15 mouse cellular contexts compared by ENCODE assay signal in the genomic region with DNA sequence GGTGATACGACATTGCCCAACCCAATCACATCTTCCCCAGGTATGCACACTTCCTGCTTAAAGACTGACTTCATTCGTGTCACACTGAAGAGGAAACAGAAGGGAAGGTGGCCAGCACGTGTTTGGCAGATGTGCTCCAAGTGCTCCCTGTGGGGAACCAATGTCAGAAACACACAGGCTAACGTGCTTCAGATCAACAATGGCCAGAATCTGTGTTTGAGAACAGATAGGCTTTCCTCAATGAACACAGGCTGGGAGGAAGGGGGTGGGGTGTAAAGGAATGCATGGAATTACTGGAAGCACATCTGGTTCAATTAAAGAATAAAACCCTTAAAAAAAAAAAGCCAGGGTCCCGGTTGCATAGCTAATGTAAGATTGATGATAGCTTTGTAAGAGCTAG. TPM values are rescaled to one million over a fixed set of nuclear protein-coding genes. Genes with fewer than 3 reads are reported as not detected.
A peak's percentile ranks its signal among the peaks of the same experiment; 100 is the strongest.
DNase-seq lines count a peak whose midpoint lies in the region; ATAC-seq lines count a peak whose summit lies in the region.
"Had no signal": no experiment of that assay in that cellular context is flagged by ENCODE, and none has a peak within 500 bp of the region (broad histone marks: within the 10 kb centered on the region; RNA-seq: fewer than 3 reads in every experiment).

No protein-coding gene starts in this region.

- no peak for ATAC-seq in neural tube, embryonic 15.5 days (ENCODE audit: low FRiP score)
- ATAC-seq: intestine, embryonic 16.5 days had no signal

- WGBS in neural tube, embryonic 15.5 days = 43% methylated on average over 5 of the region's 5 CpGs
- 51% methylated on average over 5 of the region's 5 CpGs for WGBS in limb, embryonic 10.5 days

- intact Hi-C loops in gastrocnemius, postnatal 14 days (cut with DNase I; ENCODE audit: low total_unique reads) = no loop called here

- no peak overlapping the region for H3K4me3 ChIP-seq in neural tube, embryonic 15.5 days (replicated peaks)
- H3K4me3 ChIP-seq in limb, embryonic 10.5 days = no peak overlapping the region
- H3K4me3 ChIP-seq: liver, embryonic 13.5 days; midbrain, embryonic 12.5 days had no signal

- H3K4me1 ChIP-seq in neural tube, embryonic 15.5 days = 0 out of 2 replicates have a peak, but pooled peaks cover 4% of the 10 kb centered on the region
- no peaks in the 10 kb centered on the region for H3K4me1 ChIP-seq in limb, embryonic 10.5 days
- H3K4me1 ChIP-seq: liver, embryonic 13.5 days; midbrain, embryonic 12.5 days had no signal

- H3K9ac ChIP-seq in neural tube, embryonic 15.5 days (replicated peaks) = no peak overlapping the region
- H3K9ac ChIP-seq: liver, embryonic 13.5 days; midbrain, embryonic 12.5 days had no signal

- no peaks in the 10 kb centered on the region for H3K36me3 ChIP-seq in neural tube, embryonic 15.5 days
- H3K36me3 ChIP-seq in limb, embryonic 10.5 days = no peaks in the 10 kb centered on the region
- H3K36me3 ChIP-seq in splenic B cell, adult 2 months (ENCODE audit: control insufficient read depth, insufficient read depth, low read length, poor library complexity, severe bottlenecking) = no peaks in the 10 kb centered on the region
- H3K36me3 ChIP-seq: liver, embryonic 13.5 days; midbrain, embryonic 12.5 days had no signal

- peak; percentile 45 for DNase-seq in embryo, embryonic 10 days (ENCODE audit: low spot score)
- DNase-seq in embryo, embryonic 9.5 days (ENCODE audit: extremely low spot score) = no peak
- peak; percentile 48 for DNase-seq in neural tube, embryonic 10.5 days (ENCODE audit: extremely low spot score, low spot score)
- peak; percentile 40 for DNase-seq in limb, embryonic 10.5 days (ENCODE audit: low spot score)
- DNase-seq in splenic B cell, adult 2 months (ENCODE audit: low read depth, low spot score) = peak; percentile 77
- no peak for DNase-seq in spleen, postnatal 36 days (ENCODE audit: low spot score in 2 of 2)
- DNase-seq in gastrocnemius, postnatal 14 days = no peak
- DNase-seq: adrenal gland, postnatal 14 days; cerebellum, postnatal 10 days; heart, postnatal 4 days; liver, embryonic 13.5 days; retina, postnatal 1 day had no signal

- no peaks in the 10 kb centered on the region for H3K9me3 ChIP-seq in neural tube, embryonic 15.5 days (replicated peaks)
- H3K9me3 ChIP-seq in limb, embryonic 10.5 days (replicated peaks) = no peaks in the 10 kb centered on the region
- H3K9me3 ChIP-seq: liver, embryonic 13.5 days; midbrain, embryonic 12.5 days had no signal

- H3K27ac ChIP-seq in neural tube, embryonic 15.5 days (replicated peaks) = no peak overlapping the region
- H3K27ac ChIP-seq in limb, embryonic 10.5 days = no peak overlapping the region
- H3K27ac ChIP-seq: liver, embryonic 13.5 days; midbrain, embryonic 12.5 days had no signal

- H3K27me3 ChIP-seq in neural tube, embryonic 15.5 days (replicated peaks) = no peaks in the 10 kb centered on the region
- no peaks in the 10 kb centered on the region for H3K27me3 ChIP-seq in limb, embryonic 10.5 days (ENCODE audit: low read depth, poor library complexity, severe bottlenecking)
- no peaks in the 10 kb centered on the region for H3K27me3 ChIP-seq in splenic B cell, adult 2 months (ENCODE audit: control insufficient read depth, insufficient read depth, low read length, poor library complexity, severe bottlenecking)
- H3K27me3 ChIP-seq: midbrain, embryonic 12.5 days had no signal

- H3K4me2 ChIP-seq in neural tube, embryonic 15.5 days = no peak overlapping the region
- H3K4me2 ChIP-seq: liver, embryonic 13.5 days; midbrain, embryonic 12.5 days had no signal

RNA-seq across cellular contexts. Expression of a gene that starts 15.2 kb away (rescaled TPM):
- 4.3 and 5.6 TPM in 2 replicates for polyA plus RNA-seq in neural tube, embryonic 15.5 days (2015; fragmentation: Nextera tagmentation; extraction: Ambion mirVana)
- polyA plus RNA-seq in limb, embryonic 10.5 days (2016; fragmentation: Nextera tagmentation; extraction: Ambion mirVana) = 22.5 and 23.2 TPM in 2 replicates
- total RNA-seq in gastrocnemius, postnatal 14 days (2021) = 10 to 100 TPM in 1 of 2 experiments, 1 to 10 TPM in 1; 7.9 to 11.0 TPM

Comparison
In these comparisons a context has a peak if more than half of its experiments do, and no peak if none do; other contexts are left out.
1. DNase-seq: peak in embryo, embryonic 10 days (single experiment), neural tube, embryonic 10.5 days (single experiment), limb, embryonic 10.5 days (single experiment) and splenic B cell, adult 2 months (single experiment); none in embryo, embryonic 9.5 days (single experiment), spleen, postnatal 36 days (0 of 2) and gastrocnemius, postnatal 14 days (single experiment).